Mouse (Mus musculus) bone marrow macrophage, adult 2 months (primary cell): ENCODE results near the gene Nr4a1.

Source experiments
- CTCF ChIP-seq: IDR thresholded peaks from 2 replicates; pipeline ENCODE4 v1.5.1; 2012; ENCODE audit warnings: low read depth, mild to moderate bottlenecking, low read length, moderate library complexity
- POLR2A ChIP-seq: IDR thresholded peaks from 2 replicates; pipeline ENCODE4 v1.6.1; 2012; ENCODE audit warnings: mild to moderate bottlenecking, low read depth, low read length, borderline replicate concordance

DNA sequence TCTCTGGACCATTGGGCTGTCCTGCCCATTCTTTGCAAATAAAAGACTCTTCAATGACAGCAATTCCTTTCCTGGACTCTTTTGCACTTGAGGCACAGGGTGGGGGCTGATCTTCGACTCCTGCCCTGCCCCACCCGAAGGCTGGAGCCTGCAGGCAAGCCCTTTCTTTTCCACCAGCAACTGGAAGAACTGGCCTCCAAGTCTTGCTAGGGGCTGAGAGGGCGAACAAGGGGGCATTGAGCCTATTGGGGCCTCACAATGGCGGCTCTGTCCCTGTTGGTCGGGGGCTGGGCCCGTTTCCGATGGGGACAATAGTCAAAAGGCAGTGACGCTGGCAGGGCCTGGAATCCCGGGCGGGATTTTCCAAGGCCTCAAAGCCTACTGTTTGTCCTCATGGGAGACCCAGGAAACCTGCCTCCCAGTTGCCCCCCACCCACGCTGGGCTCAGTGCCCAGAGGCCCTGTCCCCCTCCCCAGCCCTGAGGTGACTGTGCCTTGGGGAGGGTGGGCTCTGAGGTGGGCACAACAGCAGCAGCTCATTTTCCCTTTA, 23.4 kb downstream of the Nr4a1 start:
- no peak for TF ChIP-seq CTCF
- no peak for TF ChIP-seq POLR2A
